ENCODE assay signal across 8 mouse cellular contexts in genomic region chr5:3152149-3152865, GRCm38 (mm10).
A peak's percentile ranks its signal among the peaks of the same experiment; 100 is the strongest.
DNase-seq lines count a peak whose midpoint lies in the region; ATAC-seq lines count a peak whose summit lies in the region.
"Not testable (repeated sequence)": the region's sequence is repeated elsewhere in the genome, so short reads cannot be mapped to it uniquely, and the experiment has no call there.

No protein-coding gene starts in this region.

- H3K79me2 ChIP-seq in macrophage (ENCODE audit: inconsistent target) = not testable (repeated sequence)

- not testable (repeated sequence) for H3K36me3 ChIP-seq in macrophage (ENCODE audit: inconsistent target)

- not testable (repeated sequence) for H3K4me3 ChIP-seq in macrophage (ENCODE audit: inconsistent target)

- H3K27ac ChIP-seq in macrophage = peak overlapping the region; percentile 73

- 5% methylated on average over 16 of the region's 26 CpGs for WGBS in macrophage (ENCODE audit: missing documents)

- peak; percentile 87 for DNase-seq in NIH3T3 (ENCODE audit: low read depth)
- peak; percentile 41 for DNase-seq in embryo, embryonic 11 days
- peak; percentile 17 to 36 for DNase-seq in gastrocnemius, postnatal 4 days (ENCODE audit: low spot score in 2 of 2)
- DNase-seq in left cerebral cortex, adult 9 months (ENCODE audit: low spot score in 2 of 2) = peak; percentile 42 to 86
- peak; percentile 4 for DNase-seq in retina, adult 2 months (ENCODE audit: low read depth, low spot score)
- peak; percentile 12 to 42 for DNase-seq in urinary bladder, adult 18-20 months (ENCODE audit: low spot score in 2 of 2)

- ATAC-seq in inflammation-experienced regulatory T-cells, adult 6 months = peak; percentile 93

Comparison
In these comparisons a context has a peak if more than half of its experiments do, and no peak if none do; other contexts are left out.
1. DNase-seq: peak in every context shown above with its lines; median percentile 87 in NIH3T3; 64 in left cerebral cortex, adult 9 months; 41 in embryo, embryonic 11 days; 27 in urinary bladder, adult 18-20 months; 26 in gastrocnemius, postnatal 4 days; 4 in retina, adult 2 months.